Mouse (Mus musculus): Measurements from ENCODE around the gene Col8a2. TPM values are rescaled to one million over a fixed set of nuclear protein-coding genes. Genes with fewer than 3 reads are reported as not detected.

Col8a2 gene
- polyA plus RNA-seq, 1 experiment from 2014 or later = 42.7 TPM

DNA sequence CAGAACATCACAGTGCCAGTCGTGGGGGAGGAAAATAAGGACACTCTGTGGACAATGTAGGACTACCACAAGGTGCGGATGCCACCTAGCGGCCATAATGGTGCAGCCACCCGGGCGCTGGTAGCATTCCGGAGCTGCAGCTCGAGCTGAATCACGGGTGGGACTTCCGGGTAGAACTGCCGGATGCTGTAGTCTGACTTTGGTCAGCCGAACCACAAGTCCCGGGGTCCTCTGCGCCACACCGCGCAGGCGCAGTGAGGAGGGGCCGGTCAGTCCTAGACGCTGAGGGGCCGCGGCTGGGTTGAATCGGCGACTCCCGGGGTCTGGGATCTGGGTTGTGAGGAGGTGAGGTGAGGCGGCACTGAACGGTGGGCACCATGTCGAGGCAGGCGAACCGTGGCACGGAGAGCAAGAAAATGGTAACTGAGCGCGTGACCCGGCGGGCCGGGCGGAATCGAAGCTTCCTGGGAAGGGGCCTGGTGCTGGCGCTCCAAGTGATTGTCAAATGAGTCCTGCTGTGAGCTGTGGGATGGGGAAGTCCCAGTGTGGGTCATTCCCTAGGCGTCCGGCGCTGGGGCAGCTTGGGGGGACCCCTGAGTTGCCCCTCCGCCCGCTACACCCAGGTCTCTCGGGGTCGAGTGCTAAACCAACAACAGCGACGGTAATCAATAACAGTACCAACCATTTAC is 24.3 kb upstream of the Col8a2 start, which contains the start of gene Trappc3:
Gene Trappc3 (plus strand): TSS at position 207 of the 689 bp plus-strand sequence.
- peak; percentile 94 for ATAC-seq (ENCODE audit: low FRiP score, low read depth)
- peaks cover 54% of the 10 kb centered on the region for H3K4me1 ChIP-seq
- H3K27ac ChIP-seq = peak within 1 kb of the TSS; percentile 88

DNA sequence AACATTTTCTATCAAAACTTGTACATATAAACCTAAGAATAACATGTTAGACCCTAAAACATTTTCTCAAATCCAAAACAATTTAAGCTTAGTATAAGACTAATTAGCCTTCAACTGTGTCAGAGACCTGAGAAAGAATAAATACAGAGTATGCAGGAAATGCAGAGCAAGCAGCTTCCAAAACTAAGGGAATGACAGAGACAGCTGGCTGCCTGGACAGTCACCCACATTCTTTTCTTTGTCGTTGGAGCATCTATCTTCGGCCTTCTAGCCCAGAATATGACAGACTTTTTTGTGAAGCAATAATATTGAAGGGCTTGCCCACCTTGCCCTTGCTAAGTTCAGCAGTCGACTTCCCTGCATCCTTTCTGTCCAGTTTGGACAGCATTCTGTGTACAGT is 17.3 kb upstream of the Col8a2 start:
- Histone ChIP-seq H3K4me1 (no peaks in the 10 kb centered on the region), H3K27me3 (no peaks in the 10 kb centered on the region), H3K36me3 (peaks cover 23% of the 10 kb centered on the region), H3K4me2 (replicated peaks) (no peak overlapping the region), H3K4me3 (no peak overlapping the region), H3K9me3 (no peaks in the 10 kb centered on the region), H3K27ac (no peak overlapping the region), H3K9ac (no peak overlapping the region)
- no peak for ATAC-seq (ENCODE audit: low FRiP score, low read depth)
- 79% methylated on average over 3 of the region's 3 CpGs for WGBS

More for the DNA sequence above, 24.3 kb upstream of the Col8a2 start, which contains the start of gene Trappc3:
- H3K9me3 ChIP-seq = no peaks in the 10 kb centered on the region
- peak within 1 kb of the TSS; percentile 80 for H3K4me3 ChIP-seq
- H3K4me2 ChIP-seq (replicated peaks) = peak within 1 kb of the TSS; percentile 73
- no peaks in the 10 kb centered on the region for H3K36me3 ChIP-seq
- peak within 1 kb of the TSS; percentile 87 for H3K9ac ChIP-seq
- H3K27me3 ChIP-seq = no peaks in the 10 kb centered on the region
- under 1% methylated on average over 46 of the region's 46 CpGs for WGBS

DNA sequence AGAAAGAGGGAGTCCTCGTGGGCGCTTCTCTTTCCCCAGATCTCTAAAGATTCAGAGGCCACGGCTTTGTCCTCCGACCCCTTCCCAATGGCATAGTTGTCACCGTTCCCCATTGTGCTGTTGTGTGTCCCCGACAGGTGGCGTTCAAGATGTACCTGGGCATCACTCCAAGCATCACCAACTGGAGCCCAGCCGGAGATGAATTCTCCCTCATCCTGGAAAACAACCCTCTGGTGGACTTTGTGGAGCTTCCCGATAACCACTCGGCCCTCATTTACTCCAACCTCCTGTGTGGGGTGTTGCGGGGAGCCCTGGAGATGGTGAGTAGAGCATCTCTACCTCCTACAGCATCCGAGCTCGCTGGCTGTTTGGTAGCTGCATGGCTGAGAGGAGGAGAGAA is 12.8 kb upstream of the Col8a2 start:
- Histone ChIP-seq H3K36me3 (peaks cover 38% of the 10 kb centered on the region), H3K27ac (no peak overlapping the region), H3K9me3 (no peaks in the 10 kb centered on the region), H3K4me3 (no peak overlapping the region), H3K4me1 (peaks cover 15% of the 10 kb centered on the region), H3K4me2 (replicated peaks) (no peak overlapping the region), H3K9ac (no peak overlapping the region), H3K27me3 (no peaks in the 10 kb centered on the region)
- ATAC-seq (ENCODE audit: low FRiP score, low read depth) = no peak
- 80% methylated on average over 13 of the region's 13 CpGs for WGBS

DNA sequence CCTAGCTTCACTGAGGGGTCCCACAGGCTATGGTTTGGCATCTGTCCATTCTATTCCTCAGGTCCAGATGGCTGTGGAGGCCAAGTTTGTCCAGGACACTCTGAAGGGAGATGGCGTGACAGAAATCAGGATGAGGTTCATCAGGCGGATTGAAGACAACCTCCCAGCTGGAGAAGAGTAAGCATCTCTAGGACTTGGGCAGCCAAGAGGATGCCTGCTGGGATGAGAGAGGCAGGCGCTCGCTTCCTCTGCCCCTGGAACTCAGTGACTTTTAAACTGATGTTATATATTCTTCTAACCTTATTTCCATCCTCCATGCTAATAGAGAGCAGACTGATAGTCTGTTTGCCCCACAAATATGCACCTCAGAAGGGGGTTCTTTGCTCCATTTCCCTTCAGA is 11.5 kb upstream of the Col8a2 start:
- Histone ChIP-seq H3K9me3 (no peaks in the 10 kb centered on the region), H3K4me1 (peaks cover 27% of the 10 kb centered on the region), H3K36me3 (peaks cover 38% of the 10 kb centered on the region), H3K9ac (no peak overlapping the region), H3K4me3 (no peak overlapping the region), H3K4me2 (replicated peaks) (no peak overlapping the region), H3K27me3 (no peaks in the 10 kb centered on the region), H3K27ac (no peak overlapping the region)
- WGBS = 91% methylated on average over 4 of the region's 4 CpGs
- no peak for ATAC-seq (ENCODE audit: low FRiP score, low read depth)

DNA sequence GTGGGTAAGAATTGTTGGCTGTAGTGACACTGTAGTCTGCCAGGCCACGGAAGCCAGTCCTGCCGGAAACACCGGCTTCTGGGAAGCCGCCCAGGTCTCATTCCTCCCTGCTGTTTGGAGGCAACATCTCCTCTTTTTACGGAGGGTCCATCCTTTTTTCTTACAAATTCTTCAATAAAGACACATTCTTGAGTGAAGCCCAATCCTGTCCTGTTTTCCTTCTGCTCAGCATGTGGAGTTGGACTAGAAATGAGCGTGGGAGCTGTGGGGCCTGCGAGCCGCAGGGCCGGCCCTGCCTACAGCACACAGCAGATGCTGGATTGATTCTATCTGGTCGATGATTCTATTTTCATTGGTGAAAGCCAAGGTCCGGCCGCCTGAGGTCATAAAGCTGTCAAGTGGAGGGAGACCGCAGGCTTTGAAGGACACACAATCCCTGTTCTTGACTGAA is 10.9 kb upstream of the Col8a2 start:
- ATAC-seq (ENCODE audit: low FRiP score, low read depth) = no peak
- Histone ChIP-seq H3K27me3 (no peaks in the 10 kb centered on the region), H3K4me2 (replicated peaks) (no peak overlapping the region), H3K9ac (no peak overlapping the region), H3K9me3 (no peaks in the 10 kb centered on the region), H3K4me3 (no peak overlapping the region), H3K4me1 (peaks cover 32% of the 10 kb centered on the region), H3K27ac (no peak overlapping the region), H3K36me3 (peaks cover 38% of the 10 kb centered on the region)
- 84% methylated on average over 13 of the region's 13 CpGs for WGBS

DNA sequence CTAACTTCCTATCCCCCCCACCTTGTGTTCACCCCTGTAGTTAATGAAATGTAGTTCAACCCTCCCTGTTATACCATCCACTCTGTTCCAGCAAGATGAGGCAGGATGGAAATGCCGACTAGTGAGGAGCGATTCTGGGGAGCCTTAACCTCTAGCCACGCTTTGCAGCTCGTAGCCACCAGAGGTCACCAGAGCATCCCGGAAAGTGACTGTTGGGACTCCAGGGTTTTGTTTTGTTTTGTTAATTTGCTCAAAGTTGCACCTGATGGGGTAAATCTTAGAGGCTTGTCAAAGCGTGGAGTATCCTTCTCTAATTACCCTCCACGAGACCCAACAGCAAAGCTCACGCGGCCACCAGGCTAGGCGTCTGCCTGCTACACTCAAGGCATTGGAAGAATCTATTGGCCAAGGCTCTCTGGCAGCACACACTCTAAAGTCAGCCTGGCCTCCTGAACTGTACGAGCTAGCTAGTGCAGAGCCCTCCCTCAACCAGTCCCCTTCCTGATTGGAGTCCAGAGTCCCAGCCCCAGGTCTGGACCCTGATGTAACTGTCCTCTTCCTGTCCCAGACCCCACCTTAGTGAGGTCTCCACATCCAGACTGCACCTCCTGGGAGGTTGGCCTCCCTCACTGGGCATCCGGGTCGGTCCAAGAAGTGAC is 8.6 kb upstream of the Col8a2 start:
- peaks cover 53% of the 10 kb centered on the region for H3K4me1 ChIP-seq
- ATAC-seq (ENCODE audit: low FRiP score, low read depth) = peak; percentile 77
- peak overlapping the region; percentile 96 for H3K27ac ChIP-seq
- H3K27me3 ChIP-seq = no peaks in the 10 kb centered on the region
- peak overlapping the region; percentile 43; the same call in 1 of the 2 replicates for H3K9ac ChIP-seq
- 3% methylated on average over 13 of the region's 13 CpGs for WGBS
- peak overlapping the region; percentile 55 for H3K4me2 ChIP-seq (replicated peaks)
- peaks cover 27% of the 10 kb centered on the region for H3K36me3 ChIP-seq
- H3K9me3 ChIP-seq = no peaks in the 10 kb centered on the region
- peak overlapping the region; percentile 16 for H3K4me3 ChIP-seq

DNA sequence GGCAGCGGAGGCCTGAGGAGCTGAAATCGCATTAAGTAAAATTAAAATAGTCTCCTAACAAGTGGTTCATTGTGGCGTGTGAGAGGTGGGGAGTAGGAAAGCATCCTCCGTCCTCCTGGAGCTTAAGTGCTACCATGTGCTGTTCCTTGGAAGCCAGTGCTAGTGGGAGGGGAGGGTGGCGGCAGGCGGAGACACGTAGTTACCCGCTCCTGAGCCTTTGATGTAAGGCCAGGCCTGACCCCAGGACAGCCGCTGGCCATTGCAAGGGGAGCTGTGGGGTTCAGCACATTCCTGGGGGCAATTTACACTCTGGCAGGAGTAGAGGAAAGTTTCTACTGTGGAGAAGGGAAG is 8.1 kb upstream of the Col8a2 start:
- 4% methylated on average over 9 of the region's 9 CpGs for WGBS
- Histone ChIP-seq H3K4me3 (peak overlapping the region; percentile 16), H3K27me3 (0 out of 2 replicates have a peak, but pooled peaks cover 3% of the 10 kb centered on the region), H3K4me1 (peaks cover 53% of the 10 kb centered on the region), H3K36me3 (peaks cover 22% of the 10 kb centered on the region), H3K9me3 (no peaks in the 10 kb centered on the region), H3K27ac (peak overlapping the region; percentile 96), H3K4me2 (replicated peaks) (peak overlapping the region; percentile 55), H3K9ac (no peak overlapping the region)
- peak; percentile 84 for ATAC-seq (ENCODE audit: low FRiP score, low read depth)

DNA sequence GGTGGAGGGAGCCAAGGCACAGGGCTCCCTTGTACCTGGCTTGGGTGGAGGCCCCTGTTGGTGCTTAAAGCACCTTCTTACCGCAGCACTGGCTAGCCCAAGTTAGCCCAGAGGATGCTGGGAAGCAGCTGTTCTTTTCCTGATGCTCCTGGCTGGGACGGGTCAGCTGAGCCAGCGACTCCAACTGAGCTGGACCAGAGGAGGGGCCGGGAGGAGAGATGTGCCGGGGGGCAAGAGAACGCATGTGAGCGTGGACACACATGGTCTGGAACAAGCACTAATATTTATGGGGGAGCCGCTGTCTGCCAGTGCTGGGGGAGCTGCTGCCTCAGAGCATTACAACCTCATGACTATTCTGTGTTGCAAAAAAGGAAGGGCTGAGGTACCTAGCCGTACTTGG is 7.6 kb upstream of the Col8a2 start:
- H3K9me3 ChIP-seq = no peaks in the 10 kb centered on the region
- peaks cover 18% of the 10 kb centered on the region for H3K36me3 ChIP-seq
- H3K4me1 ChIP-seq = peaks cover 56% of the 10 kb centered on the region
- H3K4me3 ChIP-seq = peak overlapping the region; percentile 0; the same call in 1 of the 2 replicates
- H3K4me2 ChIP-seq (replicated peaks) = peak overlapping the region; percentile 55
- WGBS = 28% methylated on average over 9 of the region's 9 CpGs
- H3K27ac ChIP-seq = peak overlapping the region; percentile 96
- H3K27me3 ChIP-seq = peaks cover 5% of the 10 kb centered on the region; the same call in 1 of the 2 replicates
- no peak; the same call in 1 of the 2 replicates for ATAC-seq (ENCODE audit: low FRiP score, low read depth)
- no peak overlapping the region for H3K9ac ChIP-seq

DNA sequence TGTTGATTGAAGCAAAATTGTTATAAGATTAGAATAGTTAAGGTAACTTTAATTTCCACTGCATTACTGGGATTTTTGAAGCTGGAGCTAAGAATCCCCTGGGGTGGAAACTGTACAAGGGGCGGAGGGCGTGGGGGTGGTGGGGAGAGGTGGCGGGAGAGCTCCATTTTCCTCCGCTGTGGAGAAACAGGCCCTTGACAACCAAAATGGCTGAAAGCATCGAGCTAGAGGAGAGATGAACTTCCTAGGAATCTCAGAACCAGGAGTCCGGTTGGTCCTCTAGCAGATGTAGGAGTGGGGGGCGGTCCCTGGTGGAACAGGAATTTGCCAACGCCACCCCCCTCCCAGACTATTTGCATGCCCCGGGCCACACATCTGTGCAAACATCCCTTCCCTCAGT is 4.9 kb upstream of the Col8a2 start:
- H3K27ac ChIP-seq = peak overlapping the region; percentile 15; the same call in 1 of the 2 replicates

DNA sequence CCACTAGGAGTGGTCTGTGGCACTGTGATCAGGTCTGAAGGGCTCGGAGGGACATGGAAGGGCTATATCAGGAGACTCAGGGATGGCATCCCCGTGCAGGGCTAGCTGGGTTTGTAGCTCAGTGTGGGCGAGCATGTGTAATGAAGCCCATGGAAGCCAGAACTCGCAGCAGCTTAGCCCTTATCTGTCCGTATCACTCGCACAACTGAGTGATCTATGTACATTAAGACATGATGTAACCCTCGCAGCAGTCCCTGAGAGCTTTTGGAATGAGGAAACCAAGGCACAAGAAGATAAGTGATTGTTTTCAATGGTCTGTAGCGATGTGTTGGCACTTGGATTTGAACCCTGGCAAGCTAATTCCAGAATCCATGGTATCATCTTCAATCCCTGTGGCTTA is 3.0 kb upstream of the Col8a2 start:
- WGBS = 88% methylated on average over 8 of the region's 8 CpGs
- H3K4me1 ChIP-seq = peaks cover 74% of the 10 kb centered on the region

More for the DNA sequence above, 4.9 kb upstream of the Col8a2 start:
- no peak for ATAC-seq (ENCODE audit: low FRiP score, low read depth)
- H3K4me2 ChIP-seq (replicated peaks) = peak overlapping the region; percentile 14; the same call in 1 of the 2 replicates
- no peaks in the 10 kb centered on the region for H3K36me3 ChIP-seq
- no peak overlapping the region for H3K4me3 ChIP-seq
- WGBS = 49% methylated on average over 9 of the region's 9 CpGs
- H3K4me1 ChIP-seq = peaks cover 68% of the 10 kb centered on the region
- H3K27me3 ChIP-seq = peaks cover 29% of the 10 kb centered on the region
- no peak overlapping the region for H3K9ac ChIP-seq
- peaks cover 6% of the 10 kb centered on the region; the same call in 1 of the 2 replicates for H3K9me3 ChIP-seq

DNA sequence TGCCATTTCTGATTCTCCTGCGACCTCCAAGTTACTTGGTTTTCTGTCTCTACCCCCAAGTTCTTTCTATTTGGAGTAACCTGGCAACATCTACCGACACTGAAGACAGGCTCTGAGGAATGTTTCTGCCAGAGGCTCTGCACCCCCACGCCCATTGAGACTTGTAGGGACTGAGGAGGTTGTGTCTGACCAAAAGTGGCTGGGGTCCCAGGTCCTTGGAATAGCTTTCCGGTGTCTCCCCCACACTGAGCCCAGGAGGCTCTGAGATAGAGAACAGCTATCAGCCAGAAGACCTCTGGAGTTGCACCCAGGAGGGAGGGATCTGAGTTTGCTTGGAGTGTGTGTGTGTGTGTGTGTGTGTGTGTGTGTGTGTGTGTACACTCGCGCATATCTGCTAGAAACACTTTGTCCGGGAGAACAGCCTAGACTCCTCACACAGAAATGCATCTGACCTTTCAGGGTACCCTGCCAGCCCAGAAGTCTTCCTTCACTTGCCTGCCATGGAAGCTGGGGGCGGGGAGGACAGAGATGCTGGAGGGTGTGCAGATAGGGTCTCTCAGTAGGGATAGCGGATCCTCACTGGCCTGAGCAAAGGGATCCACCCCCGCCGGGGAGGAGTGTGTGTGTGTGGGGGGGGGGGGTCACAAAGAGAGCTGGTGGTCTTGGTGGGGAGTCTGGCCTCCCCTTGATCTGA is 856 bp downstream of the Col8a2 start:
- WGBS = 44% methylated on average over 11 of the region's 11 CpGs
- Histone ChIP-seq H3K9ac (peak overlapping the region; percentile 79), H3K9me3 (peaks cover 6% of the 10 kb centered on the region; the same call in 1 of the 2 replicates), H3K27ac (peak overlapping the region; percentile 40; the same call in 1 of the 2 replicates), H3K4me1 (peaks cover 61% of the 10 kb centered on the region), H3K4me2 (replicated peaks) (peak overlapping the region; percentile 73), H3K27me3 (peaks cover 66% of the 10 kb centered on the region), H3K36me3 (no peaks in the 10 kb centered on the region), H3K4me3 (peak overlapping the region; percentile 59)
- no peak for ATAC-seq (ENCODE audit: low FRiP score, low read depth)

More for the DNA sequence above, 3.0 kb upstream of the Col8a2 start:
- no peak overlapping the region for H3K4me2 ChIP-seq (replicated peaks)
- H3K4me3 ChIP-seq = no peak overlapping the region
- H3K9ac ChIP-seq = no peak overlapping the region
- ATAC-seq (ENCODE audit: low FRiP score, low read depth) = no peak
- peaks cover 47% of the 10 kb centered on the region for H3K27me3 ChIP-seq
- H3K27ac ChIP-seq = no peak overlapping the region
- H3K36me3 ChIP-seq = no peaks in the 10 kb centered on the region
- H3K9me3 ChIP-seq = peaks cover 6% of the 10 kb centered on the region; the same call in 1 of the 2 replicates

Measured in limb, embryonic 13.5 days (tissue).